In genomic region chr15:103303916-103304615, GRCm38 (mm10) we compare ENCODE assay signal across 8 mouse cellular contexts. TPM values are rescaled to one million over a fixed set of nuclear protein-coding genes. Genes with fewer than 3 reads are reported as not detected.
DNase-seq lines count a peak whose midpoint lies in the region; ATAC-seq and TF ChIP-seq lines count a peak whose summit lies in the region.
"Had no signal": no experiment of that assay in that cellular context is flagged by ENCODE, and none has a peak within 500 bp of the region (broad histone marks: within the 10 kb centered on the region; RNA-seq: fewer than 3 reads in every experiment).

No protein-coding gene starts in this region.

- no peaks in the 10 kb centered on the region for H3K9me3 ChIP-seq in forebrain, embryonic 14.5 days (replicated peaks; ENCODE audit: control insufficient read depth, low read length)
- no peaks in the 10 kb centered on the region for H3K9me3 ChIP-seq in liver, embryonic 11.5 days (ENCODE audit: control insufficient read depth, low read length)
- H3K9me3 ChIP-seq in stomach, postnatal 0 days (ENCODE audit: control insufficient read depth, low read length): no peaks in the 10 kb centered on the region

- no peak for TF ChIP-seq EP300 in stomach, postnatal 0 days (optimal IDR thresholded peaks at IDR 0.05)

- H3K79me3 ChIP-seq in C2C12 (ENCODE audit: low read depth): no peaks in the 10 kb centered on the region

- H3K4me3 ChIP-seq in C2C12 (ENCODE audit: insufficient read depth, poor library complexity, severe bottlenecking): no peak overlapping the region
- peak overlapping the region; percentile 39; the same call in 1 of the 2 replicates for H3K4me3 ChIP-seq in forebrain, embryonic 14.5 days (ENCODE audit: low read depth, low read length)
- H3K4me3 ChIP-seq in liver, embryonic 11.5 days (ENCODE audit: low read depth, low read length): peak overlapping the region; percentile 58; the same call in 1 of the 2 replicates
- H3K4me3 ChIP-seq in stomach, postnatal 0 days (ENCODE audit: low read depth, low read length): peak overlapping the region; percentile 57

- peak overlapping the region; percentile 82 for H3K9ac ChIP-seq in forebrain, embryonic 14.5 days (ENCODE audit: low read length)
- peak overlapping the region; percentile 57 for H3K9ac ChIP-seq in liver, embryonic 11.5 days (ENCODE audit: low read depth, low read length)
- peak overlapping the region; percentile 61 for H3K9ac ChIP-seq in stomach, postnatal 0 days (ENCODE audit: low read length)

- 8% methylated on average over 8 of the region's 8 CpGs for WGBS in forebrain, embryonic 14.5 days
- WGBS in liver, embryonic 11.5 days: 11% methylated on average over 8 of the region's 8 CpGs
- WGBS in stomach, postnatal 0 days: 12% methylated on average over 8 of the region's 8 CpGs

- peaks cover 59% of the 10 kb centered on the region for H3K4me1 ChIP-seq in forebrain, embryonic 14.5 days (ENCODE audit: control insufficient read depth, insufficient read depth, low read length)
- peaks cover 59% of the 10 kb centered on the region for H3K4me1 ChIP-seq in liver, embryonic 11.5 days (replicated peaks; ENCODE audit: control insufficient read depth, insufficient read depth, low read length)
- peaks cover 10% of the 10 kb centered on the region for H3K4me1 ChIP-seq in stomach, postnatal 0 days (replicated peaks; ENCODE audit: control insufficient read depth, insufficient read depth)

- no peak for TF ChIP-seq CTCF in C2C12 (IDR thresholded peaks at IDR 0.05; ENCODE audit: control insufficient read depth, insufficient read depth, insufficient read length)
- no peak for TF ChIP-seq CTCF in stomach, postnatal 0 days (IDR thresholded peaks at IDR 0.05; ENCODE audit: low read depth)

- H3K4me2 ChIP-seq in forebrain, embryonic 14.5 days (ENCODE audit: low read length): peak overlapping the region; percentile 87
- peak overlapping the region; percentile 88 for H3K4me2 ChIP-seq in liver, embryonic 11.5 days
- peak overlapping the region; percentile 91 for H3K4me2 ChIP-seq in stomach, postnatal 0 days (replicated peaks; ENCODE audit: low read depth)

- no peaks in the 10 kb centered on the region for H3K79me2 ChIP-seq in C2C12 (ENCODE audit: control insufficient read depth, insufficient read depth)

- peak overlapping the region; percentile 68 for H3ac ChIP-seq in C2C12 (ENCODE audit: control insufficient read depth, insufficient read length, low read depth)

- DNase-seq in 3134 (ENCODE audit: extremely low read depth, insufficient read length, low spot score): peak; percentile 48
- DNase-seq in forebrain, embryonic 14.5 days (ENCODE audit: low spot score): no peak
- DNase-seq in liver, embryonic 11.5 days (ENCODE audit: low spot score): peak; percentile 44
- no peak for DNase-seq in stomach, postnatal 0 days (ENCODE audit: low spot score)
- no peak for DNase-seq in left cerebral cortex, postnatal 10 days (ENCODE audit: extremely low spot score in 1 of 2, low spot score in 2 of 2)
- DNase-seq in adrenal gland, postnatal 14 days: no peak

- H3K36me3 ChIP-seq in C2C12 (ENCODE audit: control insufficient read depth, insufficient read depth): peaks cover 11% of the 10 kb centered on the region
- H3K36me3 ChIP-seq in forebrain, embryonic 14.5 days (ENCODE audit: control insufficient read depth, insufficient read depth, low read length): no peaks in the 10 kb centered on the region
- H3K36me3 ChIP-seq in liver, embryonic 11.5 days (ENCODE audit: control insufficient read depth, insufficient read depth, low read length): peaks cover 4% of the 10 kb centered on the region; the same call in 1 of the 2 replicates
- H3K36me3 ChIP-seq in stomach, postnatal 0 days (ENCODE audit: control insufficient read depth, insufficient read depth, low read length): no peaks in the 10 kb centered on the region

- H3K27ac ChIP-seq in forebrain, embryonic 14.5 days (ENCODE audit: low read depth, low read length): peak overlapping the region; percentile 99
- H3K27ac ChIP-seq in liver, embryonic 11.5 days (ENCODE audit: low read depth, low read length): peak overlapping the region; percentile 83
- H3K27ac ChIP-seq in stomach, postnatal 0 days (replicated peaks): peak overlapping the region; percentile 95

- intact Hi-C loops in left cerebral cortex, postnatal 10 days (cut with DNase I): no loop called here

- H3K27me3 ChIP-seq in C2C12 (ENCODE audit: control insufficient read depth, insufficient read depth, insufficient read length): no peaks in the 10 kb centered on the region
- H3K27me3 ChIP-seq in forebrain, embryonic 14.5 days (replicated peaks; ENCODE audit: control insufficient read depth, insufficient read depth, low read length): no peaks in the 10 kb centered on the region
- peaks cover 3% of the 10 kb centered on the region for H3K27me3 ChIP-seq in liver, embryonic 11.5 days (replicated peaks; ENCODE audit: control insufficient read depth, insufficient read depth, low read length)
- H3K27me3 ChIP-seq in stomach, postnatal 0 days (ENCODE audit: control insufficient read depth, insufficient read depth, low read length): no peaks in the 10 kb centered on the region

- ATAC-seq in forebrain, embryonic 14.5 days: no peak
- ATAC-seq in liver, embryonic 11.5 days (replicated peaks; ENCODE audit: low FRiP score): no peak
- no peak for ATAC-seq in stomach, postnatal 0 days (ENCODE audit: low FRiP score, low TSS enrichment)

TF ChIP-seq in C2C12, 6 proteins besides CTCF, POLR2A, EP300 and RAD21:
- no peak for TF ChIP-seq MYOD1 (IDR thresholded peaks at IDR 0.05; ENCODE audit: control insufficient read depth, insufficient read length, low read depth)
- TF ChIP-seq FOSL1 (IDR thresholded peaks at IDR 0.05; ENCODE audit: insufficient read depth, low read length, poor library complexity, severe bottlenecking): no peak

RNA-seq across cellular contexts. Expression of gene Gpr84, which starts 6.3 kb away (rescaled TPM):
- not detected for polyA plus RNA-seq in C2C12 (2012; fragmentation: generic; extraction: Trizol)
- polyA plus RNA-seq in forebrain, embryonic 14.5 days (2014; fragmentation: Nextera tagmentation; extraction: Ambion mirVana): 0.39 and 0.47 TPM in 2 replicates
- 0.49 and 0.78 TPM in 2 replicates for polyA plus RNA-seq in liver, embryonic 11.5 days (2014; fragmentation: Nextera tagmentation; extraction: Ambion mirVana)
- 0.30 and 0.46 TPM in 2 replicates for polyA plus RNA-seq in stomach, postnatal 0 days (2015; fragmentation: Nextera tagmentation; extraction: Ambion mirVana)
- under 1 TPM; 0.67 to 0.97 TPM for total RNA-seq in left cerebral cortex, postnatal 10 days (2021)
- not detected in 2 replicates for total RNA-seq in adrenal gland, postnatal 14 days (2021)
- total RNA-seq: common myeloid progenitor, adult 5-6 weeks had no signal

RNA-seq across cellular contexts. Expression of gene Copz1, which starts 31.6 kb away (rescaled TPM):
- 191 TPM for polyA plus RNA-seq in C2C12 (2012; fragmentation: generic; extraction: Trizol)
- 261 and 271 TPM in 2 replicates for polyA plus RNA-seq in forebrain, embryonic 14.5 days (2014; fragmentation: Nextera tagmentation; extraction: Ambion mirVana)
- 298 and 328 TPM in 2 replicates for polyA plus RNA-seq in liver, embryonic 11.5 days (2014; fragmentation: Nextera tagmentation; extraction: Ambion mirVana)
- 159 and 168 TPM in 2 replicates for polyA plus RNA-seq in stomach, postnatal 0 days (2015; fragmentation: Nextera tagmentation; extraction: Ambion mirVana)
- 100 to 1,000 TPM; 111 TPM for total RNA-seq in left cerebral cortex, postnatal 10 days (2021)
- total RNA-seq in adrenal gland, postnatal 14 days (2021): 118 and 125 TPM in 2 replicates

RNA-seq across cellular contexts. Expression of gene Zfp385a, which starts 35.8 kb away (rescaled TPM):
- polyA plus RNA-seq in C2C12 (2012; fragmentation: generic; extraction: Trizol): 21.2 TPM
- polyA plus RNA-seq in forebrain, embryonic 14.5 days (2014; fragmentation: Nextera tagmentation; extraction: Ambion mirVana): 11.7 and 13.9 TPM in 2 replicates
- 23.2 and 24.8 TPM in 2 replicates for polyA plus RNA-seq in liver, embryonic 11.5 days (2014; fragmentation: Nextera tagmentation; extraction: Ambion mirVana)
- 6.0 and 7.4 TPM in 2 replicates for polyA plus RNA-seq in stomach, postnatal 0 days (2015; fragmentation: Nextera tagmentation; extraction: Ambion mirVana)
- total RNA-seq in left cerebral cortex, postnatal 10 days (2021): 10 to 100 TPM; 47.5 to 51.2 TPM
- 18.7 and 19.9 TPM in 2 replicates for total RNA-seq in adrenal gland, postnatal 14 days (2021)

RNA-seq across cellular contexts. Expression of gene Nfe2, which starts 45.9 kb away (rescaled TPM):
- polyA plus RNA-seq in C2C12 (2012; fragmentation: generic; extraction: Trizol): 0.25 TPM
- 0.42 and 1.1 TPM in 2 replicates for polyA plus RNA-seq in forebrain, embryonic 14.5 days (2014; fragmentation: Nextera tagmentation; extraction: Ambion mirVana)
- 94.1 and 108 TPM in 2 replicates for polyA plus RNA-seq in liver, embryonic 11.5 days (2014; fragmentation: Nextera tagmentation; extraction: Ambion mirVana)
- polyA plus RNA-seq in stomach, postnatal 0 days (2015; fragmentation: Nextera tagmentation; extraction: Ambion mirVana): 0.50 and 0.70 TPM in 2 replicates
- not detected for total RNA-seq in left cerebral cortex, postnatal 10 days (2021)
- total RNA-seq in adrenal gland, postnatal 14 days (2021): 1.0 and 4.7 TPM in 2 replicates

Comparison
In these comparisons a context has a peak if more than half of its experiments do, and no peak if none do; other contexts are left out.
1. DNase-seq: peak in 3134 (single experiment) and liver, embryonic 11.5 days (single experiment); none in forebrain, embryonic 14.5 days (single experiment), stomach, postnatal 0 days (single experiment), left cerebral cortex, postnatal 10 days (0 of 2) and adrenal gland, postnatal 14 days (single experiment).
2. Peak in every context shown above with its lines, with median percentiles within 50 percentile points of each other: H3K27ac ChIP-seq, H3K4me2 ChIP-seq and H3K9ac ChIP-seq.